Mouse (Mus musculus): ENCODE data around the gene Thbs4. TPM values are rescaled to one million over a fixed set of nuclear protein-coding genes. Genes with fewer than 3 reads are reported as not detected.

The Thbs4 gene
- polyA plus RNA-seq, 1 experiment from 2014 or later: 2.8 TPM

DNA sequence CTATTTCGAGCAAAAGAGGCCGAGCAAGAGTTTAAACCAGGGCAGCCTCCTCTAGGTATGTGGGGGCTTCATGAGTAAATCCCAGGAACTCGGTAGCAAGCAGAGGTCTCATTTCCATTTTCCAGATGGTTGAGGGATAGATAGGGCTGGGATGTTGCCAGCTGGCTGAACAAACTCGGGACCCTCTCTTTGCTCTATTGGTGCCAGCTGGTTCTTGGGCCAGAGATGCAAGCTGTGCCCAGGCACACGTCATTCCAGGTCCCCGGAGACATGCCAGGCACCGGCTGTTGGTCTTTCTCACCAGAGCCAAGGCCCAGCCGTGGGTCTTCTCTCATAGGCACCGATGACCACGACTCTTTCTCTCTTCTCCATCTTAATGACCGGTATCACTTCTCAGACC lies 60.9 kb downstream of the Thbs4 start:
- no peak for ATAC-seq (ENCODE audit: low FRiP score)
- no peak overlapping the region for H3K4me2 ChIP-seq (replicated peaks)
- no peak overlapping the region for H3K27ac ChIP-seq
- peaks cover 13% of the 10 kb centered on the region for H3K4me1 ChIP-seq
- no peak overlapping the region for H3K9ac ChIP-seq
- 81% methylated on average over 11 of the region's 11 CpGs for WGBS
- no peaks in the 10 kb centered on the region for H3K9me3 ChIP-seq (replicated peaks)
- no peaks in the 10 kb centered on the region for H3K27me3 ChIP-seq
- H3K36me3 ChIP-seq: no peaks in the 10 kb centered on the region
- H3K4me3 ChIP-seq: no peak overlapping the region

DNA sequence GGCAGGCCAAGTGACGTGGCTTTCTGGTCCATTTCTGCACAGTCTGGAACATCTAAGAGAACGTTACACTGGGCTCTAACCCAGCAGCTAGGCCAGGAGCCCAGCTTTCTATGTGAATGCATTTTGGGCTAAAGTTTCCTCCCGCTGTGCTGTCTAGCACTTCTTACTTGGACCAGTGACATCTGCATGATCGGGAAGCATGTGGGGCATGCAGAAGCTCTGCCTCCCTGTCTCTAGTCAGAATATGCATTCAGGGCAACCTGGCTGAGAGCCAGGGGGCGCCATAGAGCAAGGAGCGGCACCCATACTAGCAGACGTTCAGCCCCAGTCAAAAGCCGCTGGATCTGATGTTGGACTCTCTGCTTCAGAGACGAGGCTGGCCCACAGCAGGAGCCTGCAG lies 61.4 kb downstream of the Thbs4 start:
- H3K4me1 ChIP-seq: peaks cover 13% of the 10 kb centered on the region
- H3K36me3 ChIP-seq: no peaks in the 10 kb centered on the region
- H3K9ac ChIP-seq: no peak overlapping the region
- no peaks in the 10 kb centered on the region for H3K9me3 ChIP-seq (replicated peaks)
- no peak overlapping the region for H3K27ac ChIP-seq
- WGBS: 42% methylated on average over 9 of the region's 9 CpGs
- H3K4me3 ChIP-seq: no peak overlapping the region
- H3K27me3 ChIP-seq: no peaks in the 10 kb centered on the region
- H3K4me2 ChIP-seq (replicated peaks): no peak overlapping the region
- no peak for ATAC-seq (ENCODE audit: low FRiP score)

DNA sequence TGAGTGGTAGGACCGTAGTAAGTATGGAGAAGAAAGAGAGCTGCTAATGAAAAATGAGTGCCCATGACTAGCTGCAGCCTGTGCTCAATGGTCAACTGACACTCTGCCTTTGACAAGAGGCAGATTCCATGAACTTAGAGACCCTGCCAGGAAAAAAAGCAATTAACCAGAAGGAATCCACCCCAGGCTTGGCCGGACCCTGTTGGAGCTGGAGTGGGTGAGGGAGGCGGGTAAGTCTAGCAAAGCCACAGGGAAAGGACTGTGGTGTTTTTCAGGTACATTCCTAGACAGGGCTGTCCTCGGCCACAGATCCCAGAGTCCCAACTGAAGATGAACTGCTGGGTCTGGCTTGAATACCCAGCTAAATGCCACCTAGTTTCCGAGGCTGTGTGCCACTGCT lies 61.8 kb downstream of the Thbs4 start:
- H3K27ac ChIP-seq: no peak overlapping the region

DNA sequence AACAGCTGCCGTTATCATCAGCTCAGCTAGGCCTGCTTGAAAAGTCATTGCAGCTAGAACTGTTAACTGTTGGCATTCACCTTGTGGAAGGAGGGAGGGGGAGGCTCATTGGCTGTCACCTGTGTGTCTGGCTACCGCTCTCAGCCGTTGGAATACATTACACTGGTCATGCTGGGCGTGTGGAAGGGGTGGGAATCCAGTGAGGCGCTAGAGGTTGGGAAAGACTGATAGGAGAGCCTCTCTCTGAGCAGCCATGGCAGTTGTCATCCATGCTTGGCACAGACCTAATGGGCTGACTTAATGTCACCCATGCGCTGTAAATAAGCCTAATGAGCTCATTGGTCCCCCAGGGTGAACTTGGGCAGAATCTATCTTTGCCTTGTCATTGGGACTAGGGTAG lies 62.8 kb downstream of the Thbs4 start:
- no peak for ATAC-seq (ENCODE audit: low FRiP score)
- Histone ChIP-seq H3K4me3 (no peak overlapping the region), H3K27me3 (no peaks in the 10 kb centered on the region), H3K9ac (no peak overlapping the region), H3K4me1 (peaks cover 13% of the 10 kb centered on the region), H3K9me3 (replicated peaks) (no peaks in the 10 kb centered on the region), H3K4me2 (replicated peaks) (no peak overlapping the region), H3K36me3 (no peaks in the 10 kb centered on the region), H3K27ac (no peak overlapping the region)
- WGBS: 74% methylated on average over 6 of the region's 6 CpGs

More for the DNA sequence above, 61.8 kb downstream of the Thbs4 start:
- H3K4me3 ChIP-seq: no peak overlapping the region
- no peaks in the 10 kb centered on the region for H3K36me3 ChIP-seq
- ATAC-seq (ENCODE audit: low FRiP score): no peak
- H3K4me1 ChIP-seq: peaks cover 13% of the 10 kb centered on the region
- 87% methylated on average over 5 of the region's 5 CpGs for WGBS
- no peak overlapping the region for H3K9ac ChIP-seq
- no peak overlapping the region for H3K4me2 ChIP-seq (replicated peaks)
- no peaks in the 10 kb centered on the region for H3K27me3 ChIP-seq
- no peaks in the 10 kb centered on the region for H3K9me3 ChIP-seq (replicated peaks)

DNA sequence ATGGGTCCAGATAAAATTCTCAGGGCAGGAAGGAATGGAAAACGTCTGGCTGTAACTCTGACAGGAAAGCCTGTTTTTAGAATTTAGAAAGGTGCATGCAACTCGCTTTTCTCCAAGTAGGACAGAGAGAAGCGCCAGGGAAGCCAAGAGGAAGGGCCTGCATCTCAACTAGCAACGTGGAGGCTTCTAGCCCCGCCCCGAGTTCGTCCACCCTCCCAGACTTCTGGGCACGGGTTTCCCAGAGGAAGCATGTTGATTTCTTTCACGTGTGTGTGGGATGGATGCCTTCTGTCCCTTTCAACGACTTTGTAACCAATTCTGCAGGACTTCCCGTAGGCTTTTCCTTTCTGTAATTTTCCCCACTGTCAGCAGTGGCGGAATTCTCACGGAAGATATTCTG lies 64.8 kb downstream of the Thbs4 start:
- Histone ChIP-seq H3K27ac (no peak overlapping the region), H3K4me1 (peaks cover 6% of the 10 kb centered on the region; the same call in 1 of the 2 replicates), H3K4me2 (replicated peaks) (no peak overlapping the region), H3K36me3 (no peaks in the 10 kb centered on the region), H3K27me3 (no peaks in the 10 kb centered on the region), H3K4me3 (no peak overlapping the region), H3K9me3 (replicated peaks) (no peaks in the 10 kb centered on the region), H3K9ac (no peak overlapping the region)
- WGBS: 65% methylated on average over 13 of the region's 13 CpGs
- no peak for ATAC-seq (ENCODE audit: low FRiP score)

DNA sequence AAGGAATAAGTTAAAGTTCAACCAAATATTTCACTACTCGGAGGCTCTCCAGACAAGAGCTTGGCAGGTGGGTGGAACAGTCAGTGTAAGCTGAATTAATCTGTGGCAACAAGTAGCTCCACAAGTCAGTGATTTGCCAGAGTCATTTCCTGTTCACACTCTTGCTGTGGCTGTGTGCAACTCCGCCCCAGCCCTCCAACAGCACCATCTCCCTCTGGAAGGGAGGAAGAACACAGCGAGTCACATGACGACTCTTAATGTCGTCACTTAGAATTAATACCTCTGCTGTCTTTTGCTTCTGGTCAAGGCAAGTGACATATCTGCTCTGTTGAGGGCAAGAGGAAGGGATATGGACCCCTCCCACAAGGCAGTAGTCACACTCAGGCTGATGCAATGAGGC lies 72.2 kb downstream of the Thbs4 start:
- Histone ChIP-seq H3K27ac (no peak overlapping the region), H3K36me3 (no peaks in the 10 kb centered on the region), H3K4me2 (replicated peaks) (no peak overlapping the region), H3K4me3 (no peak overlapping the region), H3K27me3 (no peaks in the 10 kb centered on the region), H3K9me3 (replicated peaks) (no peaks in the 10 kb centered on the region), H3K4me1 (no peaks in the 10 kb centered on the region), H3K9ac (no peak overlapping the region)
- ATAC-seq (ENCODE audit: low FRiP score): no peak
- WGBS: 75% methylated on average over 5 of the region's 5 CpGs

DNA sequence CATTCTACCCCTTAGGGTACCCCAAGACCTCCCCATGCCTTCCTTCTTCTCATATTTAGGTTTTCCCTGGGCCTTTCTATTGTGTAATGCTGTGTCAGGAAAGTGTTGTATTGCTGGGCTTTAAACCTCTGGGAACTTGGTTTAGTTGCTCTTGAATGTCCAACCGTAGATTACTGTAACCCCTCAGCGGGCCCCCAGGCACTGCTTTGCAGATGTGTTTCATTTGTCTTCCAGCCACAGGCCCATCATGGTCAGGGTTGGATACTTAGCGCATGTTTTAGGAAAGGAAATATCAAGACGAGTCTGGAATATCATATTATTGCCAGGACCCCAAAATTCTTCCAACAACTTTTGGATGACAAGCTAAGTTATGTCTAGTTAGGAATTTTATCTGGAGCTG lies 73.6 kb downstream of the Thbs4 start:
- Histone ChIP-seq H3K9ac (no peak overlapping the region), H3K27ac (no peak overlapping the region), H3K4me2 (replicated peaks) (no peak overlapping the region), H3K4me1 (no peaks in the 10 kb centered on the region), H3K9me3 (replicated peaks) (no peaks in the 10 kb centered on the region), H3K36me3 (no peaks in the 10 kb centered on the region), H3K4me3 (no peak overlapping the region), H3K27me3 (no peaks in the 10 kb centered on the region)
- WGBS: 87% methylated on average over 4 of the region's 4 CpGs
- ATAC-seq (ENCODE audit: low FRiP score): no peak

DNA sequence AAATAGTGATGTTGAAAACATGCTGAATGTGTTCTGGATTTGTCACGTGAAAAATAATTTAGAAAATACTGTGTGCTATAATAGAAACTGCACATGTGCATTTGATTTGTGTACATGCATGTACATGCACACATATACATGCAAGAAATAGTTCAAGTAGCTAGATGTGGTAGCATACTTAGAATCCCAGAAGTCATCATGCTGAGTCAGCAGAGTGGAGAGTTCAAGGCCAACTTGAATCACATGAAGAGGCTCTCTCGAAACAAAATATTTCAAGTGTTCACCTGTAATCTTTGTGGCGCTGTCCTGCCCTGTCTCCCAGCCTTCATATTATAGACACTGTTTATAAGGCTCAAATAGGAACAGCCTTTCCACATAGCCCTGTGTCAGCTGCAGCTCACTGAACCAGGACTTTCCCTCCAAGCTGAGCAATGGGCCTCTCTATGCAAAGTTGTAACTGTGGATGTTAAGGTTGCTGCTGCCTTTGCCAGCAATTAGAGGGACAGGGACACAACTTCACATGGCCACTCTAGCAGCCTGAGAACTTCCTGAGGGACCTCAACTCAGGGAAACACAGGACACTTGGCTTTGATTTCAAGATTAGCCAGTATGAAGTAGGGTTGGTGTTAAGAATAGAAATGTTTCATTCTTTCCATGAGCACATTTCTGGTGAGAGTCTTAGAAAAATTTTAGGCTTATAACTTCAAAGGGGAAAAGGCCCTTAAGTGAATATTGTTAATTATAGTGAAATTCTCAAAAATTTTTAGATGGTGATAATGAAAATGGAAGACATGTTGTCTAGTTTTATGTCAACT lies 76.6 kb downstream of the Thbs4 start:
- H3K9ac ChIP-seq: no peak overlapping the region
- ATAC-seq (ENCODE audit: low FRiP score): no peak
- H3K27me3 ChIP-seq: no peaks in the 10 kb centered on the region
- no peak overlapping the region for H3K4me2 ChIP-seq (replicated peaks)
- H3K4me3 ChIP-seq: no peak overlapping the region
- H3K4me1 ChIP-seq: no peaks in the 10 kb centered on the region
- H3K27ac ChIP-seq: no peak overlapping the region
- 95% methylated on average over 3 of the region's 3 CpGs for WGBS
- no peaks in the 10 kb centered on the region for H3K36me3 ChIP-seq
- no peaks in the 10 kb centered on the region for H3K9me3 ChIP-seq (replicated peaks)

DNA sequence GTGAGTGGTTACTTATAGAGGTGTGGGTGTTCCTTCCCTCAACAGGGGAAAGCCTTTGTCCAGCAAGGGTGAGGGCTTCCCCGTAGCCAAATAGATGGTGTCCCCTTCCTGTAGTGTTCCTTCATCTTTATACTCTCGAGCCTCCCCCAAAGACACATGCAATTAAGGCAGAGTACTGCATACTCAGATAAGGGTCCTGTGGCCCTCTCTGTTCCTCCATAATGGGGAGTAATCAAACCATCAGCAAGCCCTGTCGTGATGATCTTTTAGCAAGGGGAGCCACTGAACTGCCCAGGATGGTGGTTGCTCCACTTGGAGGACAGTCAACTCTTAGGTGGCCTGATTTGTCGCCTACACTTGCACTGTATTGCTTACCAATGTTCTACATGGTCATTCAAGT lies 82.0 kb downstream of the Thbs4 start:
- Histone ChIP-seq H3K9ac (no peak overlapping the region), H3K4me3 (no peak overlapping the region), H3K9me3 (replicated peaks) (no peaks in the 10 kb centered on the region), H3K4me2 (replicated peaks) (no peak overlapping the region), H3K27ac (no peak overlapping the region), H3K27me3 (no peaks in the 10 kb centered on the region), H3K36me3 (peaks cover 9% of the 10 kb centered on the region; the same call in 1 of the 2 replicates), H3K4me1 (peaks cover 11% of the 10 kb centered on the region)
- no peak for ATAC-seq (ENCODE audit: low FRiP score)
- WGBS: 90% methylated on average over 4 of the region's 4 CpGs

DNA sequence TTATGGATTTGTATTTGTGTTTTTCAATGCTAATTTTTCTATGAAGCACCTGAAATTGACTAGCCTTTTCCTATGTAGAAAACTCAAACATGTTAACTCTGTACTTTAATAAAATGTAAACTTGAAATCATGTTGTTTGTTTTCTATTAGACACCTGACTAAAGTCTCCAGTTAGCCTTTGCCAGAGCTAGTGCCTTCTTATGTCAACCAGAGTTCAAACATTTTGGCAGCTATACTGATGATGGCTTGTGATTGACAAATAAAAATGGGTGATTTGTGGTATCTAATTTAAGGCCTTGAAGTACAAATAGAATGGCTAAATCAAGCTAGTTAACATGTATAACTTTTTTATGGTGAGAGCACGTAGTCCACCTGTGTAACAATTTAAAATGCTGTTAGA lies 82.8 kb downstream of the Thbs4 start:
- no peak overlapping the region for H3K4me3 ChIP-seq
- H3K4me1 ChIP-seq: peaks cover 11% of the 10 kb centered on the region
- WGBS: 93% methylated on average over 1 of the region's 1 CpGs
- H3K9me3 ChIP-seq (replicated peaks): no peaks in the 10 kb centered on the region
- H3K36me3 ChIP-seq: peaks cover 9% of the 10 kb centered on the region; the same call in 1 of the 2 replicates
- no peak overlapping the region for H3K4me2 ChIP-seq (replicated peaks)
- ATAC-seq (ENCODE audit: low FRiP score): no peak
- no peak overlapping the region for H3K27ac ChIP-seq
- no peaks in the 10 kb centered on the region for H3K27me3 ChIP-seq
- no peak overlapping the region for H3K9ac ChIP-seq

DNA sequence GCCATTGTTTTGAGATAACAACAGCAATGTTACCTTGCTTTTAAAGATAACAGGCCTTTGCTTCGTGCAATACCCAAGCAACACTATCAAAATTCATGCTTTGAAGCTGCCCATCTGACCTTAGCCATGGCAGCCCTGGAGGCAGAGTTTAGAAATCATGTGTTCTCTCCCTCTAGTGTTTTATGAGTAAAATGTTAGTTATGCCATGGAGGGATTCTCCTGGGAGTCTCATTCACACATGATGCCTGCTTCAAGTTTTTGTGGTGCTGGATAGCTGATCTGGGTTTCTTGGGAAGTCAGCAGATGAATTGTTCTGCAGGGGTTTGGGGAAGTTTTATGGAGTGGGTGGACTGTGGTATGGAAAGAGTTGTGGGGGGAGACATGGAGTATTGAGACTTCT lies 84.3 kb downstream of the Thbs4 start:
- Histone ChIP-seq H3K4me1 (peaks cover 11% of the 10 kb centered on the region), H3K36me3 (peaks cover 14% of the 10 kb centered on the region), H3K9me3 (replicated peaks) (no peaks in the 10 kb centered on the region), H3K4me2 (replicated peaks) (no peak overlapping the region), H3K9ac (no peak overlapping the region), H3K4me3 (no peak overlapping the region), H3K27ac (no peak overlapping the region), H3K27me3 (no peaks in the 10 kb centered on the region)
- 79% methylated on average over 1 of the region's 1 CpGs for WGBS
- no peak for ATAC-seq (ENCODE audit: low FRiP score)

DNA sequence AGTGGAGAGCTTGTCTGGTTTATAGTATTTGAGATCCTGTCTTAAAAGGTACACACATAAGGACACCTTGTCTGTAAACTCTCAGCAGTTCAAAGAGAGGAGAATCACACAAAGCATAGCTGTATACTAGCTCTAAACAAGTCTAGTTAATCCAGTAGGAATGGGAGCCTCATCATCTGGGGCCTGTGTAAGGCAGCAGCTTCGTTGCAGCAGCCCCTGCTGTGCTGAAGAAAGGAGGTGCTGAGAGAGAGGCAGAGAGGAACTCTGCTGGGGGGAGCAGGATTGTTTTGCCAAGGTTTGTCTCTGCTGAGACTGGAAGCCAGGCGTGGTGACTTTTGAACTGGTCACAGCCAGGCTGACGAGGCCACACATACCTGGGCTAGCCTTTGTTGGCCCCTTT lies 85.1 kb downstream of the Thbs4 start:
- H3K36me3 ChIP-seq: peaks cover 14% of the 10 kb centered on the region
- peaks cover 11% of the 10 kb centered on the region for H3K4me1 ChIP-seq
- WGBS: 4% methylated on average over 3 of the region's 3 CpGs
- H3K27me3 ChIP-seq: no peaks in the 10 kb centered on the region
- H3K4me2 ChIP-seq (replicated peaks): no peak overlapping the region
- no peak overlapping the region for H3K9ac ChIP-seq
- no peak overlapping the region for H3K27ac ChIP-seq
- no peak for ATAC-seq (ENCODE audit: low FRiP score)
- H3K9me3 ChIP-seq (replicated peaks): no peaks in the 10 kb centered on the region
- H3K4me3 ChIP-seq: no peak overlapping the region

DNA sequence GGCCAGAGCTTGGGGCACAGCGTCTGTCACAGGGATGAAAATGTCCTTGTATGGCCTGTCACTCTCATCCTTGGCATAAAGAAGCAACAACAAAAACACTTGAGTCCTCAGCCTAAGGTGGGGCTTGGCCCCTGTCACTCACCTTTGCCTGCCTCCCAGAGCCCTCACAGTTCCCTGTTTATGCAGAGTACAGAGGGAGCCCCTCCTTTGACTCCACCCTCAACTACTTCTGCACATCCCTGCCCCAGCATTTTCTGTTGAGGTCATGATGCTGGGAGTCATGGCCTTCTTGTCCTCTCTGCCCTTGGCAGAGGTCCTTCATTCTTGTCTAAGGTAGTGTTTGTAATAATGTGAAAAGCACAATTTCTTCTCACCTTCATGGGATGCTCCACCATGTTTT lies 86.2 kb downstream of the Thbs4 start:
- 61% methylated on average over 1 of the region's 1 CpGs for WGBS
- Histone ChIP-seq H3K4me1 (peaks cover 14% of the 10 kb centered on the region), H3K4me3 (no peak overlapping the region), H3K9me3 (replicated peaks) (no peaks in the 10 kb centered on the region), H3K4me2 (replicated peaks) (no peak overlapping the region), H3K27me3 (no peaks in the 10 kb centered on the region), H3K36me3 (peaks cover 14% of the 10 kb centered on the region), H3K27ac (no peak overlapping the region), H3K9ac (no peak overlapping the region)
- no peak for ATAC-seq (ENCODE audit: low FRiP score)

Data from hindbrain, embryonic 12.5 days (tissue).